Mouse (Mus musculus) ovary, postnatal 36 days (tissue): Measurements from ENCODE around the gene Sars.

ENCODE experiments used
- DNase-seq: peaks from one replicate; pipeline ENCODE4 v3.0.0; 2022; ENCODE audit warnings: low spot score, mixed read lengths

Gene Sars

DNA sequence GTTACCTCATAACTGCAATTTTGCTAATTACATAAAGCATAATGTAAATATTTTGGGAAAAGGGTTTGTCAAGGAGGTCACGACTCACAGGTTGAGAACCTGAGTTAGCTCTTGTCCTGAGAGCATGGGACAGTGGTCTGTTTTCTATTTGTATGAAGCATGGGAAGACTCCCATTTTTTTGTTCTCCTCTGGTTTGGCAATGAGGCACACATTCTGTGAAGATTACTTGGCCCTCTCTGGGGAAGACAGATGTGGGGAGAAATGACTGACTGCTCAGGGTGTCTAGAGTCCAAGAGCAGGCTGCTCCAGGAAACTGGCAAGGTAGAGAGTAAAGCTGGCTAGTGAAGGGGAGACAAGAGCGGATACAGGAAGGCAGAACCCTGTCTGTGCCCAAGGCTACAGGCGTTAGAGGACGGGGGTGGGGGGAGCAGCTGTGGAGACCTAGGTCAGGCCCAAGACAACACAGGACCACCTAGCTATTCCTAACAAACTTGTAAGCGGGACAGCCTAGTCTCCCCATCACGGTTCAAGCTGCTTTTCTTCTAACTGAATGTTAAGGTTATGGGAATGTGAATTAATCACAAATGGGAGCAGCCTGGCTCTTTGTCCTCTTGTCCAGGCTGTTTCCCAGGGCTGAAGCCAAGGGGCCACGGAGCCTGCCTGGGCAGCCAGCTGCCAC is 19.9 kb downstream of the Sars start:
- DNase-seq = no peak

DNA sequence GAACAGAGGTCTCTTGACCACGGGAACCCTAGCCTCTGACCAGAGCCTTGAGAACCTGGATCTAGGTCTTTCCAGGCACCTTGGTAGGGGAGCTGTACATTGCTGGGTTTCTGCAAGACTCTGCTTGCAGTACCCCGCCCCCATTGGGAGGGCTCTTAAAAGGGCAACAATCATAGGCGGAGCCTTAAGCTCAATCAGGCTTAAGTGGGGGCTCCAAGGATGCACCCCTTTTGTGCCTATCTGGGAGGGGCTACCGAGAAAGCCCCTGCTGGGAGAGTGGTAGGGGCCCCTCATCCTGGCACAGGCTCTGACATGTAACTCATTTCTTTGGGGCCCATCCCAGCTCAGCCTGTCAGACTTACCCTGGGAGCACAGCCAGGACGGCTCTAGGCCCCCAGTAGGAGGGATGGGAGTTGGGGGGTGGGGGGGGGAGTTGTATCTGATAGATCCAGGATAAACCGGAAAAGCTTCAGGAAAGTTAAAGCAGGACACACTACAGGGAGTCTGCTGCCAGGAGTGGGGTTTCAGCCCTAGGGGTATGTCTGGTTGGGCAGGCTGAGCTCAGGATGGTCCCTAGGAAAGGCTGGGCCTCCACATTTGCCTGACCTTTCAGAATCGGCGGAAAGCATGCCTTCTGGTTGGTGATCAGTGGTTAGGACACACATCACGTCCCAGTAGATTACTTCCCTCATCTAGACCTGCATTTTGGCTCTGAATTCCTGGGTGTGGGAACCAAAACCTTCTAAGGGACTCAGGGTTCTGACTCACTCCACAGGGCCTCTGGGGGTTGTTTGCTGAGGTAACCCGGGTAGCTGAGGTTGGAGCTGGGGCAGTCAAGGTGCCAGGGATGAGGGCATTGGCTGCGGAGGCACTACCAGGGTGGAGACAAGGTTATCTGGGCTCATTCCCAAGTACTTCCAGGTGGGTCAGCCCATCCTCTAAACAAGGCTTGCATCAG is 20.9 kb downstream of the Sars start:
- DNase-seq = peak; percentile 31

DNA sequence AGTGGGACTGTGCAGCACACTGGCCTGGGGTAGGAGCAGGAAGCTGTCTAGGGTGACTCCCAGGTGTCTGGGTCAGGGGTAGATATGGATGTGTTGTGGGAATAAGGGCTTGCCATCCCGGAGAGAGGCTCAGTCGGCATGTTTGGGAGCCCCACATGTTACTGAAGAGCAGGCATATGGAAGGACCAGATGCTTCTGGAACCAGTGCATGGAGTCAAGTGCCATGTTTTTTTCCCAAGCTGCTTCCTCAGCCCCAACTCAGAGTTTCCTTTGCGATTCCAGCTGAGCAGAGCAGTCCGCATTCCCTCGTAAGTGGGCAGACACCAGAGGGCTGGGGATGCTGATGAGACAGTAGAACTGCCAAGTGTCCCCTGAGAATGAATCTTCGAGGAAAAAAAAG is 22.0 kb downstream of the Sars start:
- no peak for DNase-seq

DNA sequence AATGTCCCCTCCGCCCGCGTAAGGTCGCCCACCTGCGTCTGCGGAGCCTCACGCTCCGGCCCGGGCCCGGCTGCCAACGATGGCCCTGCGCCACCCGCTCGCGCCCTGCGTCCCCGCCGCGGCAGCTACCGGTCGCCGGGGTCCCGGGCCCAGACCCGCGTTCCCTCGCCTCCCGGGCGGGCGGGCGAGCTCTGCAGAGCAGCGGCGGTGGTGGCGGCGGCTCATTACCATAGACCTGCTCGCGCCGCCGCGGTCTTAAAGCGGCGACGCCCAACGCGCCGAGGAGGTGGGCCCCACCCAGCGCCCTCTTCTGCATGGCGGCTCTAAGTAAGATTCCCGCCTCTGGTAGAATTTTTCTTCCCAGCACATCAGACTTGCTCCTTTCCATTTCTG is 29.2 kb downstream of the Sars start:
- peak; percentile 79 for DNase-seq

DNA sequence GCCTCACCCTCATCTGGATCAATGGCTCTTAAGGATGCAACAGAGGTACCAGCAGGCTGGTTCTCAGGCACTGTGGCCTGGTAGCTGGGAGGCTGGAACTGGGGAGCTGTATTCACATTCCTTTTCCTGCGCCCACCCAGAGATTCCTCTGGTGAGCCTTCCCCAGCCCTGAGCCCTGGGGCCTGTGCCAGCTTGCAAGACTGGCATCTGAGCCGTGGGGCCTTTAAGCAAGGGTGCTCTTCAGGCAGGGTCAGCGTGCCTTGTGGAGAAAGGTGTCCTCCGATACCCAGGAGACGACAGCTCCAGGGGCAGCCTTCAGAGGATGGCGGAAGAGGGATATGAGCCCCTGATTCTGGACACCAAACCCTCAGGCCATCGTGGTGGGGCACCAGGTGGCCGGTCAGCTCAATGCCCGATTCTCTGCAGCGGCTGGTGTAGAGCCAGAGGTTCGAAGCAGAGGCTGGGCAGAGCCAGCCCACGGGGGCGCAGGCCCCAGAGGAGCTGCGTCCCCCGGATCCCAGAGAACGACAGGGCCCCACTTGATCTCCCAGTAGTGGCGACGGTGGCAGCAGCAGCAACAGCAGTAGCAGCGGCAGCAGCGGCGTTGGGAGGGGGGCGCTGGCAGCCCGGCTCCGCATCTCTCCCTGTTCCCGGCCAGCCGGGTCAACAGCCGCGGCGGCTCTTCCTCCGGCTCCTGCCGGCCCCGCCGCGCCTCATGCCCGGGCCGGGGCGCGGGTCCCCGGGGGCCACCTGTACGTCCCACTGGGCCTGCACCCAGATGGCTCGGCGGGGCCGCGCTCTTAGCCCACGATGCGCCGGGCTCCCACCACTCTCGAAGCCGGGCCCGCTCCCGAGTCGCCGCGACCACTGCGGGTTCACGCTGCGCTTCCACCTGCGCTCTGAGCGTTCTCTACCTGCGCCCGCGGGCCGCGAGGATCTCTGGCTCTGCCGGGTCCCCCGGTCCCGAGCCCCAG is 29.9 kb downstream of the Sars start, which contains the start of gene Celsr2:
Gene Celsr2, minus strand, starts transcription at position 696 of the 974 bp plus-strand sequence.
- peak; percentile 50 for DNase-seq

DNA sequence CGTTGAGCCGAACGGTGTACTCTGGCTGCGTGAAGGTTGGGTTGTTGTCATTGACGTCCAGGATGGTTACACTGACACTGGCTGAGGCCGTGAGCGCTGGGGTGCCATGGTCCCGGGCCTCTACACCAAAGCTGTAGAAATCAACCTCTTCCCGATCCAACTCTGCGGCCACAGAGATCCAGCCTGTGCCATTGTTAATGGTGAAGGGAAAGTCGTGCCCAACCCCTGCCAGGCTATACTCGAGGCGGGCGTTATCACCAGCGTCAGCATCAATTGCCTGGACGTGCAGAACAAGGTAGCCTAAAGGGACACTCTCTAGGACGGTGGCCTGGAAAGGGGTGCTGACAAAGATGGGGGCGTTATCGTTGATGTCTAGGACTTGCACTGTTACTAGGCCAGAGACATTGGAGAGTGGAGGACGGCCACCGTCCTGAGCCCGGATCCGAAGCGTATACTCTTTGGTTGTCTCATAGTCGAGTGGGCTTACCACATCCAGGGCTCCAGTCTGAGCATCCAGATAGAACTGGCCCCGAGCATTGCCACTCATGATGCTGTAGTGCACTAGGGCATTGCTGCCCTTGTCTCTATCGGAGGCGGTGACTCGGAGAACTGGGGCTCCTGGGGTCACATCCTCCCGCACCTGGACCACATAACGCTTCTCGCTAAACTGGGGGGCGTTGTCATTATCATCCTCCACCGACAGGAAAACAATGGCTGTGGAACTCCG is 31.2 kb downstream of the Sars start:
- no peak for DNase-seq

DNA sequence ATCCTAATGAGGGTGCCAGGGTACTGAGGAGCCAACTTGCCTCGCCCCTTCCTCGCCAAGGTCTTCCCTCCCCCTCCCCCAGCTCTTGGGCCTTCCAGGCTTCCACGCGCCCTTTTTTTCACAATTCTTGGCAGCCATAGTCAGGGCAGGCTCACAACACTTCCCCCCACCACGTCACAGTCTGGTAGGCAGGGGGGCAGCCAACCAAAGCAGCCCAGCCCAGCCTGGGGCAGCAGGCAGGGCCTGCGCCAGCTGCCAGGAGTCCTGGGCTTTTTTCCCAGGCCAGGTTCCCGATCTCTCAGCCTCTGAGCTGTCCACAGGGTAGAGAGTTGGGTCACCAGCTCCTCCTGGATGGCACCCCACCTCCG is 33.3 kb downstream of the Sars start:
- DNase-seq = peak; percentile 56

DNA sequence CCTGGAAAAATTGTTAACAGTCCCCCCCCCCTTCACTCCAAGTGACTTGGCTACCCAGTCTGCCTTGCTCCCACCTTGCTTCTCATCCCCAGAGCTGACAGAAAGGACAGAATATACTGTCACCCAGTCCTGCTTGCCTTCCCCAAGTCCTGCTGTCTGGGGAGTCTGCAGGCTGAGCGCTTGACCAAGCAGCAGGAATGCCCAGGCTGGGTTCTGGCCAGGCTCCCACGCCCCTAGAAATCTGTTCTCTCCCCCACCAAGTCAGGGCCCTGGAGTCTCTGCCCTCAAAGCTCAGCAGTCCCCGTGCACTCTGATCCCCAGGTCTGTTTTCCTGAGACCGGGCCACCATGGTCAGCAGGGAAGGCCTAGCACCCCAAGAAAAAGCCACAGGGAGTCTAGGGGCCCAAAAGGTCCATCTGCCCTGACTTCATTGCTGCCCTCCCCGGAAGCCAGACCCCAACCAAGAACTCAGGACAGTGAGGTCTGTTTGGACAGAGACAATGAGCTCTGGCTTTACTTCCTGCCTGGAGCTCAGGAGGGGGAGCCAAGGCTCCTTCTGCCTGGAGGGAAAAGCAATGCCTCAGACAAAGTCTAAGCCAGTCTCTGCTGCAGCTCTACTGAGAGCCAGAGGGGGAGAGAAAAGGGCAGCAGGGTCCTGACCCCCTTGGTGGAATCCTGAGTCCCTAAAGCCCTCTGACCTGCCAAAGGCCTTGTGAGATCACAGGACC is 33.8 kb downstream of the Sars start:
- DNase-seq = no peak

DNA sequence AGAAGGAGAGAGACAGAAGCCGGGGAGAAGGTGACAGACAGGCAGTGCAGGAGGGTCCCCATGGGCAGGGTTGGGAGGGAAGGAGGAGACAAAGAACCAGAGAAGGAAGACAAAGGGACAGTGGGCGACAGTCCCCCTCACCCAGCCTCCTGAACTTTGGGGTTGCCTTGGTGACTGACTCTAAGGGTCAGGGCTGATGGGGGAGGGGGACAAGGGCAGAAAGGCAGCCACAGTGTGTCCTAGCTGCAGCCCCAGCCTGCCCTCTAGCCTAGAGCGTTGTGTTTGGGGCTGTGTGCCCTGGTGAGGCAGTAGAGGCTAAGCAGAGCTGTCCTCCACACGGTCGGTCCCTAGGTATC is 34.7 kb downstream of the Sars start:
- no peak for DNase-seq

DNA sequence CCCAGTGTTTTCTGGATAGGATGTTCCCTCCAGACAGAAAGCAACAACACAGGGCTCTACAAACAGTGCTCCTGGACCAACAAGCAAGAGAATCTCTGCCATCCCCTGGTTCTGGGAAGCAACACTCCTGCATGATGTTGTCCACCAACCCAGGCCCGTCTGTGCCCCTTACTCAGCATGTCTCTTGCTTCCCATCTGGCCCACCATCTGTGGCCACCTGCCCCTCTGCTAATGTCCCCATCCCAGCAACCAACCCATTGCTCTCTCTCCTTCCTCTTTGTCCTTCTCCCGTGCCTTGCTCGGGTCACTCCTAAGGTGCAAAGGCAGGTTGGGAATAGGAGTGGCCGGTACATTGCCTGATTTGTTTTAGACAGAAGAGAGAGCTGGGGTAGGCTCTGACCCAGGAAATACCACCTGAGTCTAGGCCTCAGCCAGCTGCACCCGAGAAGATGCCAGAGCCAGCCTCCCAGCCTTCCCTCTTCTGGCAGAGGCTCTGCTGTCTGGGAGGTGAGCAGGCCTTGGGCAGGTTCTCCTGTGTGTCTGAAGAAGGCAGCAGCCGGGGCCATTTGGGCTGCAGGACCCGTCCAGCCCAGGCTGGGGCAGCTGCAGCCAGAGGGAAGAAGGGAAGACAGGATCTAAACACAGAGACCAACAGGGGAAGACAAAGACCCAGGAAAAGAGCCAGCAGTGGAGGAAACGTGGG is 35.2 kb downstream of the Sars start:
- DNase-seq = no peak

DNA sequence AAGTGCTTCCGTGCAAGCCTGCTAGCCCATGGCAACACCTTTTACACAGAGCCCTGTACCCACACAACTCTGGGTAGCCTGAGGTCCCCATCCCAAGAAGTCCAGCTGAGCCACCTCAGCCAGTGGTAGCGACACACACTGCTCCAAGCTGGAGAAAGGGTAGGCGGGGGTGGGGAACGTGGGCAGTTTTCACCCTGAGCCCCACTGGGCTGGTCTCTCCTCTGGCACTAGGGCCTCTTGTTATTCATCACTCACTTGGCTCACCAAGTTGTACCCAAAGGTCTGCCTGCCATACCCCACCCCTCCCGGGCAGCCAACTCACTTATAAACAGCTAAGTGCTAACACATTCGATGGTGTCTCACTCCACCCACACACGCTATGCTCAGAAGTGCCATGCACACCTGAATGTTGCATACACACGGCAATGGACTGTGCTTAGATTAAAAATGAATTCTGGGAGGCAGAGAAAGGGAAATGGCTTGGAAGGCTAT is 36.4 kb downstream of the Sars start:
- no peak for DNase-seq

DNA sequence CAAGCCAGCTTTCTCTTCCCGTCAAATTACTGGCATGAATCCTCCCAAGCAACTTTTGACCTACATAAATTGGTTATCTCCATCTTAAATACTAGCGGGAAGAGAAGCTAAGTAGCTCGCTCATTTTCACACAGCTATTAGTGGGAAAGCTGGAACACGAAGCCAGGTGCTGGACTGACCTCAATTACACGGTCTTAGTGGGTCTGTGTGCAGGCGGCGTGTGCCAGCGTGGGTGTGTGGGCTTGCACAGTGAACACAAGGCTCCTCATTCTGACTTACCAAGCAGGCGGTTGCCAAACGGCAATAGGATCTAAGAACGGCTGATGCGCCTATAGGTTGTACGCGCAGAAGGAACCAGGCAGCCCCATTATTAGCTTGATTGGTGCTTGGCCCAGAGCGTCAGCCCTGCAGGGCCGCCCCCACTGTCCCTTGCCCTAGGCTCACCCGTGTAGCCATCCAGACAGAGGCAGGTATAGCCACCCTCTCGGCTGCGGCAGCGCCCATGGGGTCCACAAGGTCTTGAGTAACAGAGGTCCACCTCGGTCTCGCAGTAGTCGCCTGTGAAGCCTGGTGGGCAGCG is 38.6 kb downstream of the Sars start:
- no peak for DNase-seq

DNA sequence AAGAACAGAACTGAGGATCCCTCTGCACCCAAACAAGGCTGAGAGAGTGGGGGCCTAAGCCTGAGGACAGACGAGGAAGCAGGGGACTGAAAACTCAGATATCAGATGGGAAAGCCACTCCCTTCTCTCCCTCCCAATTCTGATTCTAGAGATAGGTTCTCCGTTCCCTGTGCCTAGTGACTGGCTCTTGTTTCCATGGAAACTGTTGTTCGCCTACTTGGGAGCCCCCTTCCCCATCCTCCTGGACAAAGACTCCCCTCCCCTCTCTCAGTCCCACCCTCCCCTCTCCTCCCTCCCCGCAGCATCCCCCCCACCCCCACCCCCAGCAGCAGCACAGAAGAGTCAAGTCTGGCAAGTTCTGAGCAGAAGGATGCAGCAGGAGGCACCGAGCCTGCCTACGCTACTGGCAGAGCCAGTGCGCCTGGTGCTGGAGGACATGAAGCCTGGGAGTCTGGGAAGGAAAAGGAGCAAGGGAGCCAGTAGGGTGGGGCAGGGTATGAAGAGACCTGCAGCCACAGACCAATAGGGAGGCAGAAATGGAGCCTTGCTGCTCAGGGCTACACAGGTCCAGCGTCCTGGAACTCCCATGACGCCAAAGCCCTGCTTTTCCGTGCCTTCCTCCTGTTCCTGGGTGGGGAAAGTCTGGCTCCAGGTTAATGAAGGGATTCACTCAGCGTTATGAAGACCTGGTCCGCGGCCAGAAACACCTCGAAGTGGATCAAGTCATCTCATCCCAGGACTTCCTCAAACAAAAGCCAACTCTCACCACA is 39.3 kb downstream of the Sars start:
- DNase-seq = no peak

DNA sequence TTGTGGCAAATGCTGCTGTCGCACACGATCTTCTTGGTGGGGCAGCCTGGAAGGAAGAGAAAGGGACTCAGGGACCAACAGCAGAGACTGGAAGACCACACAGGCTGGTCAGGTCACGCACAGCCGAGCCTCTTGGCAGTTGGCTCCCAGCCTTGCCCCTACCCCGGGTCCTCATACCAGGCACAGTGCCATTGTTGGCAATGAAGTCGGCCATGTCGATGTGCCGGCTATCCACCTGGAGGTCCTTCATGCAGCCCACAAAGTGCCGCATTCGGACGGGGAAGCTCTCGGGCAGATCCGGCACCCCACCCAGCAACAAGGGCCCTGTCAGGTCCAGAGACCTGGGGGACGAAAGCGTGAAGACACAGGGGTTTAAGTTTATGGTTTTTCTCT is 42.5 kb downstream of the Sars start:
- no peak for DNase-seq

DNA sequence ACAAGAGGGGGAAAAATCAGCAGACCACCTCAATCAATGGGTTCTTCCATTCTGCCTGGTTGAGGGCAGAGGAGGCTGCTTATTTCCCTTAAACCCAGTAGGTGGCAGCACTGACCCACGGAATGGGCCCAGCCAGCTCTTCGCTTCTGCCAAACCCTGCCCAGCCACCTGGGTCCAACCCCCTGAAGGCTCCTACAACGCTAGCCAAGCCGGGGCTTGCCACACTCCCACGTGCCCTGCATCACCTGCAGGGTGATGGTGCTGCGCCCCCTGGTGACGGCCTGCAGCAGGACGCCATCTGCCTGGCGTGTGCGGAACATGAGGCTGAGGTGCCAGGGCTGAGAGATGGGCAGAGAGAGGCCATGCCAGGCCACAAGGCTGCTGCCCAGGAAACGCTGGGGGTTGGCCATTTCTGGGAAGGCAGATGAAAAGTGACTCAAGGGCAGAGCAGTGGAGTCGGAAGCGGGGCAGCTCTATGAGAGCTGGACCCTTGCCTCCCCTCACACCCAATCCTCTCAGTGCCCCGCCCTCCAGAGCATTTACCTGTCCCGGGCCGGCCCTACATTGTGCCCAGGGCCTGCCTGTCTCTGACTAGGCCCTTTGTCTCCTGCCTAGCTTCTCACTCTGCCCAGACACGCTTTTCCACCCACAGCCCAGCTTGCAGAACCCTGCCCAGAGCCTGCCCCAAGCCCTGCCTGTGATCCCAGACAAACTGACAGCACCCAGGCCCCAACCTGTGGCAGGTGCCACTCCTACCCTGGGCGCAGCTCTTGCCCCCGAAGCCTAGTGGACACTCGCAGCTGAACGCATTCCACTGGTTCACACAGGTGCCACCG is 43.1 kb downstream of the Sars start:
- peak; percentile 89 for DNase-seq

DNA sequence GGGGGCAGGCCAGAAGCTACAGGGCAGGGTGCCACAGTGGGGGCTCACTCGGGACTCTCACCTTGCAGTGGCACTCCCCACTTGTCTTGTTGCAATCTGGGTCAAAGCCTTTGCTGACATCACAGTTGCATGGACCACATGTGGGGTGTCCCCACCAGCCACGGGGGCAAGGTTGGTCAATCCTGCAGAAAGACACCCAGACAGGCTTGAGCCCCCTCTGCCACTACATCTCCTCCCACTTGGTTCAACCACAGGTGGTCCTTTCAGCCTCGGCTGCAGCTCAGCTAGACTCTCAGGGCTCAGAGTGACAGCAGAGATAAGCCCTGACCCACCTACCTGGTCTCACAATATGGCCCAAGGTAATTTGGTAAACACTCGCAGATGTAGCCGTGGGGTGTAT is 44.6 kb downstream of the Sars start:
- no peak for DNase-seq

DNA sequence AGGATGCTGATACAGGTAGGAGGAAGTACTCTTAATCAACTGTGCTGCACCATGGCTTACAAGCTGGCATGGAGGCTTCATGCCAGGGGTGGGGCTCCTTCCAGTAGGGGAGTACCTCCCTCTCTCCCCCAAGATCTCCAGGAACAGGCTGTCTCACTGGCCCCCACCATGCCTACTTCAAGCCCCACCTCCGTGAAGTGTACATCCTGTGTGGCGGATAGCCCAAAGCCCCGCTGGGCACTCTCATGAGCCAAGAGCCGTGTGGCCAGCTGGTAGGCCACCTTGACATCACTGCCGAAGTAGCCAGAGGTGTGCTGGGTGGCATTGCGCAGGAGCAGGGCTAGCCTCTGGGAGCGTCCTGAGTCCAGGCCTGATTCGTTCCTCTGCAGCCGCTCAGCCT is 46.7 kb downstream of the Sars start:
- no peak for DNase-seq

DNA sequence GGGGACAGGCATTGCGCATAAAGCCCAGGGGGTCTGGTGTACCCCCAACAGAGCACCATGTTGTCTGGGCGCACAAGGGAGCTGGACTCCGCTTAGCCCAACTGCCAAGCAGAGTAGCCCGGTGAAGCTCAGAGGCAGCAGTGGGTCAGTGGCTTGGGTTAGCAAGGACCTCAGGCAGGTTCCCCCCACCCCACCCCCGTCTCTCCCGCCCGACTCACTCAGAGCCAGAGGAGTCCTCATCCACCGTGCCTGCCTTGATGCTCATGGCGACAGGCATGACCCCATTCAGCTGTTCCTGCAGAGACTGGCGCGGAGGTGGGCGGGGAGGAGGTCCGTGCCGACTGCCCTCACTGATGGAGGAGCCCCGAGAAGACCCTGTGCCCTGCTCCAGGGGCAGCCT is 52.2 kb downstream of the Sars start:
- DNase-seq = no peak
